ENCODE assay signal across 12 mouse cellular contexts in genomic region chr11:67376308-67376707, GRCm38 (mm10). TPM values are rescaled to one million over a fixed set of nuclear protein-coding genes. Genes with fewer than 3 reads are reported as not detected.
DNase-seq lines count a peak whose midpoint lies in the region; ATAC-seq lines count a peak whose summit lies in the region.
"Had no signal": no experiment of that assay in that cellular context is flagged by ENCODE, and none has a peak within 500 bp of the region (broad histone marks: within the 10 kb centered on the region; RNA-seq: fewer than 3 reads in every experiment).

No protein-coding gene starts in this region.

- no peaks in the 10 kb centered on the region for H3K27me3 ChIP-seq in kidney, embryonic 15.5 days
- no peaks in the 10 kb centered on the region for H3K27me3 ChIP-seq in midbrain, embryonic 16.5 days (ENCODE audit: control insufficient read depth, insufficient read depth, low read depth, low read length)
- H3K27me3 ChIP-seq: lung, embryonic 15.5 days had no signal

- H3K9ac ChIP-seq in kidney, embryonic 15.5 days, result no peak overlapping the region
- no peak overlapping the region for H3K9ac ChIP-seq in midbrain, embryonic 16.5 days (ENCODE audit: low read depth, low read length)
- H3K9ac ChIP-seq: hindbrain, embryonic 14.5 days; lung, embryonic 15.5 days had no signal

- H3K4me1 ChIP-seq in kidney, embryonic 15.5 days, result peaks cover 19% of the 10 kb centered on the region
- no peaks in the 10 kb centered on the region; the same call in 1 of the 2 replicates for H3K4me1 ChIP-seq in midbrain, embryonic 16.5 days (ENCODE audit: control insufficient read depth, insufficient read depth, low read length)

- no peaks in the 10 kb centered on the region for H3K36me3 ChIP-seq in kidney, embryonic 15.5 days
- H3K36me3 ChIP-seq in midbrain, embryonic 16.5 days (ENCODE audit: control insufficient read depth, insufficient read depth, low read length), result no peaks in the 10 kb centered on the region
- H3K36me3 ChIP-seq: lung, embryonic 15.5 days had no signal

- H3K4me3 ChIP-seq in kidney, embryonic 15.5 days (replicated peaks), result no peak overlapping the region
- H3K4me3 ChIP-seq in midbrain, embryonic 16.5 days (ENCODE audit: low read depth, low read length), result no peak overlapping the region
- H3K4me3 ChIP-seq: lung, embryonic 15.5 days had no signal

- no peak overlapping the region for H3K27ac ChIP-seq in kidney, embryonic 15.5 days
- H3K27ac ChIP-seq in midbrain, embryonic 16.5 days (ENCODE audit: low read length), result no peak overlapping the region
- H3K27ac ChIP-seq: hindbrain, embryonic 14.5 days; lung, embryonic 15.5 days had no signal

- DNase-seq in adrenal gland, adult 2 months, result peak; percentile 9
- no peak for DNase-seq in adrenal gland, adult 18-20 months (ENCODE audit: low spot score in 2 of 2)
- peak; percentile 29 to 31 for DNase-seq in kidney, postnatal 4 days
- peak; percentile 63 for DNase-seq in ES-CJ7 (ENCODE audit: low read depth, low spot score)
- DNase-seq in induced T-regulatory cell, adult 2 months (ENCODE audit: low read depth), result peak; percentile 29
- no peak for DNase-seq in right cerebral cortex, postnatal 10 days (ENCODE audit: low spot score in 2 of 2)

- no peak overlapping the region for H3K4me2 ChIP-seq in kidney, embryonic 15.5 days
- H3K4me2 ChIP-seq in midbrain, embryonic 16.5 days (ENCODE audit: low read length), result no peak overlapping the region
- H3K4me2 ChIP-seq: hindbrain, embryonic 14.5 days; lung, embryonic 15.5 days had no signal

- ATAC-seq in kidney, embryonic 15.5 days (replicated peaks; ENCODE audit: low FRiP score), result no peak
- no peak for ATAC-seq in midbrain, embryonic 16.5 days
- ATAC-seq: forebrain, embryonic 14.5 days had no signal

- no peaks in the 10 kb centered on the region for H3K9me3 ChIP-seq in kidney, embryonic 15.5 days (replicated peaks)
- H3K9me3 ChIP-seq in midbrain, embryonic 16.5 days (replicated peaks; ENCODE audit: control insufficient read depth, low read length, poor library complexity, severe bottlenecking), result no peaks in the 10 kb centered on the region
- H3K9me3 ChIP-seq: lung, embryonic 15.5 days had no signal

RNA-seq across cellular contexts. Expression of gene Myh13, which starts 54.9 kb away (rescaled TPM):
- total RNA-seq in adrenal gland, adult 2 months (2021), result not detected
- not detected in 2 replicates for polyA plus RNA-seq in adrenal gland, adult 2 months (2012; rRNA removed)
- not detected for total RNA-seq in adrenal gland, adult 18-20 months (2021)
- polyA plus RNA-seq in kidney, embryonic 15.5 days (2015; fragmentation: Nextera tagmentation; extraction: Ambion mirVana), result 0.03 and 0.13 TPM in 2 replicates
- polyA plus RNA-seq in midbrain, embryonic 16.5 days (2015; fragmentation: Nextera tagmentation; extraction: Ambion mirVana), result 0.14 and 0.29 TPM in 2 replicates
- polyA plus RNA-seq: C2C12; forebrain, embryonic 14.5 days had no signal

Comparison
In these comparisons a context has a peak if more than half of its experiments do, and no peak if none do; other contexts are left out.
1. DNase-seq: peak in adrenal gland, adult 2 months (single experiment), kidney, postnatal 4 days (2 of 2), ES-CJ7 (single experiment) and induced T-regulatory cell, adult 2 months (single experiment); none in adrenal gland, adult 18-20 months (0 of 2) and right cerebral cortex, postnatal 10 days (0 of 2).